Mouse (Mus musculus): ENCODE data around the gene Map7.

GRCm38 (mm10) chr10:20166797-20167196 lies 18.5 kb downstream of the Map7 start:
- TF ChIP-seq CTCF (conservative IDR thresholded peaks at IDR 0.05; ENCODE audit: insufficient read depth, insufficient read length, low read depth, low read length) (no peak), POLR2A (IDR thresholded peaks at IDR 0.05; ENCODE audit: low read depth, low read length) (no peak)
